Mouse (Mus musculus): ENCODE data around the gene 4930404H24Rik.
A peak's percentile ranks its signal among the peaks of the same experiment; 100 is the strongest.

The 4930404H24Rik gene

DNA sequence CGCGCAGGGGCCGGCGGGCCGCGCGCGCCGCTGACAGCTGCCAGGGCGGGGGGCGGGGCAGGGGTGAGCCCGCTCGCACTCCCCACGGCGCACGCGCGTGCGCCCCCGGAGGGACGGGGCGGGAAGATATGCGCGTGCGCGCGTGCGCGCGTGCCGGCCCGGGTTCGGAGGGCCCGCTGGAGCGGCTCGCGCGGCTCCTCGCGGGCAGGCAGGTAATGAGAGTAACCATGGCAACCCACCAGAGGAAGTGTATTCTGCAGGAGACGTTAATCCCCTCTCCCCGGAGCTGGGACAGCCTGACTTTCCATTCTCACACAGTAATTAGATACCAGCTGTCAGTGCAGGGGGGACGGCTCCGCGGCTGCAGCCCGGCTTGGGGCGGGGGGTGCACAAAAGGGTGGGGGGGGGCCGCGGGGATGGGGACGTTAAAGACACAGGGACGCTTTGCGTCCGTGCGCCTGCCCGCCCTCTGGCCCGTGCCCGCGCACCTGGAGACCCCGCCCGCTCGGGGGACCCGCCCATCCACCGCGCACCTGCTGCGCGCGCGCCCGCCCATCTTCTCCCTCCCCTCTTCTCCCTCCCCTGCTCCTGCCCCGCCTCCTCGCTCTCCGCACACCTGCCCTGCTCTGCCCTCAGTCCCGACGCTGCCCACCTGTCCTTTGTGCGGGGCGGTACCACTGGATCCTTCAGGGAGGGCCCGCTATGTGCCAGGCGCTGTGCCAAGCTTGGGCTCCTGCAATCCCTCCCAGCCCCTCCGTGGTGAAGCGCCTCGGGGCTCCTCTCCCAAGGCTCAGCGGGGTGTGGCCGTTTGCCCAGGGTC is at the start of gene 4930404H24Rik:
Gene 4930404H24Rik, plus strand, starts transcription at position 218 of the 820 bp plus-strand sequence.
- peak; percentile 61 for DNase-seq (ENCODE audit: low read depth)

- no peak for DNase-seq (ENCODE audit: low read depth)
Observed at GRCm38 (mm10) chr2:153443434-153444240, 49.0 kb upstream of the 4930404H24Rik start.

- DNase-seq (ENCODE audit: low read depth) = peak; percentile 52
Observed at GRCm38 (mm10) chr2:153444254-153445136, 48.1 kb upstream of the 4930404H24Rik start.

DNA sequence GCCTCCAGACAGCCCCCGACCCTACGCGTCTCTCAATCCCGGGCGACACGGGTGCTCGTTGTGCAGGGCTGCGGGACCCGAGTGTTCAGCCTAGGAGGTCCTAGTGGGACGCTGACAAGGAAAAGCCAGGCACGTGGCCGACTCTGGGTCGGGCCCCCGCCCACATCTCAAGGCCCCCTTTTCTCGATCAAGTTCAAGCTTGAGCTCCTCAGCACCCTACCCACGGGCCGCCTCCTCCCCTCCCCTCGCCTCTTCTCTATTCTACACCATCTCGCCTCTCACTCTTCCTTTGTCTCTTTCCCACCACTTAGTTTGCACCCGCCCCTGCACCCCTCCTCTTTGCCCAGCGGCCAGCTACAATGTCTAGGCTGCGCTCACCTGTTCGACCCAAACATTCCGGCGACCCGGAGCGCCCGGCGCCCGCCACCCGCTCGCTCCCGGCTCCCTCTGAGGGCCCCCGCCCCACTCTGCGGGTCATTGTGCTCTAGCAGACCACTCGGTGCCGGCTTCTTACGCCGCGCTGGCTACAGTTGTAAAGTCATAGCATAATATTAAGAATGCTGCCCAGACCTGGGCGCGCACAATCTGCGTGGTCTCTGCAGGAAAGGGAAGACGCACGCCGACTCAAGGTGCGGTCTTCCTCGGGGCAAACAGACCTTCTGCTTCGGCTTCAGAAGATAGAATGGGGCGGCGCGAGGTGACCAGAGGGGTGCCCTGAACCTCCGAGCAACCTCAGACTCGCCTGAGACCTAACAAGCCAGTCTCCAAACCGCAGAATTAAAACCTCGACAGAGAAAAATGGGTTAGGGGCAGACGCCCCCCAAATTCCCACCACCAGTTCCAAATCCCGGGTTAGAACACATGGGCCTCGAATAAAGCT is 47.2 kb upstream of the 4930404H24Rik start:
- no peak for DNase-seq (ENCODE audit: low read depth)

- DNase-seq (ENCODE audit: low read depth) = peak; percentile 75
Observed at GRCm38 (mm10) chr2:153446017-153446408, 46.6 kb upstream of the 4930404H24Rik start.

DNA sequence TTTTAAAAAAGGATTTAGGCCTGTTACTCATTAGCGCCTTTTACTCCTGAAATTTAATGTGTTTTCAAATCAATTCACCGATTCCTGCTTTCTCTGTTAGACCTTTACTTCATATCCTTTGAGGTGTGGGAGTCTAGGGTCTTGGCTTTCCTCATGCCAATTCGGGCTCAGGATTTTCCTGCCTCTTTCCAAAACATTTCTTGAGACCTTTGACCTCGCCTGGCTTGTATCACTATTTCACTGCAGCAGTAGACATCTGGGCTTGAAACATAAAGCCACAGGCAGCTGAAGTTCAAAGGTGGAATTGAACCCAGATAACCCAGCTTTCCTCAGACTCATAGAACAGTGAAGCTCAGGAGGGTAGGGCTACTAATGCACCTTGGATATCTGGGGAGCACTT is 46.1 kb upstream of the 4930404H24Rik start:
- DNase-seq (ENCODE audit: low read depth) = no peak

DNA sequence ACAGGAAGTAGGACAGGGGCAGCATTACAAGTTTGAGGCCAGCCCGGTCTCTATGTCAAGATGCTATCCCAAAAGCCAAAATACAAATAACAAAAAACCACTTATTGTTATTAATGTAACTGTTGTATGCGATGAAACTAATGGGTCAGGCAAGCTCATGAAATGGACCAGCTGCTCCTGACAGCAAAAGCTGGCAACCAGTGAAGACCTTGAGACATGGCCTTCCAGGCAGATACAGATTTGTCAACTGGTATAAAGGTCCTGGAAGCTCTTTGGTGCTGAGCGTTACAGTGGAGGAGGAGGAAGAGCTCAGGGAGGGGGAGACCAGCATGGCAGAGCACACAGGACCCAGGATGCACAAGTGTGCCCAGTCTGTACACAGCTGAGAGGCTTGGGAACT is 44.9 kb upstream of the 4930404H24Rik start:
- no peak for DNase-seq (ENCODE audit: low read depth)

- no peak for DNase-seq (ENCODE audit: low read depth)
Observed at GRCm38 (mm10) chr2:153448519-153448918, 44.1 kb upstream of the 4930404H24Rik start.

DNA sequence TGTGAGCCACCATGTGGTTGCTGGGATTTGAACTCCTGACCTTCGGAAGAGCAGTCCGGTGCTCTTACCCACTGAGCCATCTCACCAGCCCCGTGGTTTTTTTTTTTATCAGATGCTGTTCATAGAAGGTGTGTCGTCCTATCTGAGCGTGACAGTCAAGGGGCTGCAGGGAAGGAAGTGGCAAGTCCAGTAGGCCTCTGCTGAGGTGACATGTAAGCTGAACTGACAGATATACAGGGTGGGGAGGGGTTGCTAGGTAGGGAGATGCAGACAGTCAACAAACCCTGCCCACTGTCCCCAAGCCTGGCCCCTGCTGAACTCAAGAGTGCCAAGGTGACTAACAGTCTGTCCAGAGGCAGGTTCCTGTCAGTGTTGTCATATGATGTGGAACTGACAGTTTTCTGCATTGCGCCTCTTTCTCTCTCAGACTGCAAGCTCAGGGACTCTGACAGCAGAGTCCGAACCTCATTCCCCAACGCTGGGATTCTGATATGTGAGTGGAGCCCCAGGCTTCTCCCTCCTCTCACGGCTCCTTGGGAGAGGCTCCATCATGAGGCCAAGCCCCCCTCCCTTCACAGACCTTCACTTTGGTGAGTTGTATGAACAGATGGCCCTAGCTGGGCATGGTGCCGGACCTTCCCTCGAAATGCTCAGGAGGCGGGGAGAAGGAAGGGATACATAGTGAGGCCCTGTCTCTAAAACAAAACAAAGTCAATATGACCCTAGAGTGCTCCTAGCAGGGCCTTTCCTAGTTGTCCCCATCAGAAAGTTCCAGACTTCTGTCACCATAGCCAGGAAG is 38.4 kb upstream of the 4930404H24Rik start:
- DNase-seq (ENCODE audit: low read depth) = peak; percentile 65

- peak; percentile 59 for DNase-seq (ENCODE audit: low read depth)
Observed at GRCm38 (mm10) chr2:153454841-153455506, 37.6 kb upstream of the 4930404H24Rik start.

- DNase-seq (ENCODE audit: low read depth) = no peak
Observed at GRCm38 (mm10) chr2:153457467-153457866, 35.1 kb upstream of the 4930404H24Rik start.

- no peak for DNase-seq (ENCODE audit: low read depth)
Observed at GRCm38 (mm10) chr2:153458022-153458441, 34.6 kb upstream of the 4930404H24Rik start.

DNA sequence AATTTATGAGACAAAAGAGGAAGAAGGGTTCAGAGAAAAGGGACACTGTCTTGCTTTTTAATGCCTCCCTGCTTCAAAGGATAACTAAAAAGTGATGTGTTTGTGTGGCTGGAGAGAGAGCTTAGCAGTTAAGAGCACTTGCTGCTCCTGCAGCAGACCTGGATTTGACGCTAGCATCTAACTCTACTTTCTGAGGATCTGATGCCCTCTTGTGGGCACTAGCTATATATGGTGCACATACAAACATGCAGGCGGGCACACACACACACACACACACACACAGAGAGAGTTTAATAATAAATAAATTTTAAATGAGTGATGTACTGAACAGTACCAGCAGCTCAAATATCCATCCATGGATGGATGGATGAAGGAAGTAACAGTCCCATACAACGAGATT is 29.3 kb upstream of the 4930404H24Rik start:
- no peak for DNase-seq (ENCODE audit: low read depth)

- DNase-seq (ENCODE audit: low read depth) = no peak
Observed at GRCm38 (mm10) chr2:153467372-153467771, 25.2 kb upstream of the 4930404H24Rik start.

DNA sequence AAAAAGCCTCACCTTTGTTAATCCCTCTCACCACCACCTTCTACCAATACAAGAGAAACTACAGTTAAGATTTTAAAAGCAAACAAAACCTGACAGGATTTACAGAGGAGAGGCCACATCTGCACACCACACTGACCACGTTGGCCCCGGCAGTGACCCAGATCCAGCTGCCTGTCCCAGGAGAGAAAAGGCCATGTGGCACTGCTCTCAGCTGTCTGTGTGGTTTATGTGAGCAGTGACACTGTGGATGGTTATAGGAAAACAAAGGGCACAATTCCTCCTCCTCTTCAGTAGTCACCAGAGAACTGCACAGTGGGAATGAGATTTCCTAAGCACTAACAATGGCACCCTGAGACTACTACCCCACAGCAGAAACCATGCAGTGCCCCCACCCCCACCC is 23.3 kb upstream of the 4930404H24Rik start:
- no peak for DNase-seq (ENCODE audit: low read depth)

- no peak for DNase-seq (ENCODE audit: low read depth)
Observed at GRCm38 (mm10) chr2:153469764-153470163, 22.8 kb upstream of the 4930404H24Rik start.

DNA sequence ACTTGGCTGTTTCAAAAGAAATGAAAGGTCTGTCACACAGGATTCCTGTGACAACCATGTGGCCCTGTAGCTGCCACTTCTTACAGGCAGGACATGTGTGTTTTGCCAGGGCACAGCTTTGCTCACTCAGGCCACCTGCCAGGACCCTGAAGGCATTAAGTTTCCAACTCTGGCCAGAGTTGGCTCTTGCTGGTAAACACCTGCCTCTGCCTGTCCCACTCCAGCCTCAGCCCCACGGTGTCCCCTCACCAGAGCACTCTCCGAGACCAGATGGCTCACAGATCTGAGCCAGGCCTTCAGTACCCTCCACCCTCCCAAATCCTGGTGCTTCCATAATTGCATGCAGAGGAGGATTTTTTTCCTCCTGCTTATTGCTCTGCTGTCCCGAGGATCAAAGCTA is 21.6 kb upstream of the 4930404H24Rik start:
- DNase-seq (ENCODE audit: low read depth) = no peak

GRCm38 (mm10) chr2:153475114-153476112 is 17.2 kb upstream of the 4930404H24Rik start:
- DNase-seq (ENCODE audit: low read depth) = no peak

All from c-Kit-positive CD71-positive TER-119-negative erythroid progenitor cells, embryonic 14.5 days (primary cell).